Mouse (Mus musculus) MEL (cell line): ENCODE results near the gene Clec14a.

Source experiments
- CHD1 ChIP-seq: IDR thresholded peaks from 2 replicates; pipeline ENCODE4 v1.6.1; 2012; ENCODE audit warnings: low read depth, mild to moderate bottlenecking, inconsistent platforms, low read length, improper control_type of control experiment
- CTCF ChIP-seq, 3 experiments: IDR thresholded peaks in 2 of 3; conservative IDR thresholded peaks in 1 of 3; 2 replicates each; pipeline ENCODE4 v1.5.1; 2011 to 2012; ENCODE audit warnings: low read length in 3 of 3, low read depth in 2 of 3, mild to moderate bottlenecking in 2 of 3, improper control_type of control experiment in 1 of 3, inconsistent platforms in 1 of 3, mixed read lengths in 1 of 3, moderate library complexity in 1 of 3; ENCODE audit not compliant: control insufficient read depth in 1 of 3, insufficient read depth in 1 of 3, poor library complexity in 1 of 3, severe bottlenecking in 1 of 3
- EP300 ChIP-seq, 2 experiments: IDR thresholded peaks; 2 replicates each; pipeline ENCODE4 v1.6.1; 2011; ENCODE audit warnings: improper control_type of control experiment in 2 of 2, low read length in 2 of 2, low read depth in 1 of 2, mild to moderate bottlenecking in 1 of 2
- ETS1 ChIP-seq: IDR thresholded peaks from 2 replicates; pipeline ENCODE4 v1.6.1; 2012; ENCODE audit warnings: low read depth, mild to moderate bottlenecking, inconsistent platforms, low read length, improper control_type of control experiment, moderate library complexity
- POLR2A ChIP-seq, 2 experiments: IDR thresholded peaks; 2 replicates each; pipeline ENCODE4 v1.6.1; 2011 to 2012; ENCODE audit warnings: low read length in 2 of 2, mild to moderate bottlenecking in 2 of 2, control low read depth in 1 of 2, improper control_type of control experiment in 1 of 2, low read depth in 1 of 2, moderate library complexity in 1 of 2; ENCODE audit not compliant: control insufficient read depth in 1 of 2, insufficient read depth in 1 of 2, poor library complexity in 1 of 2
- RCOR1 ChIP-seq: IDR thresholded peaks from 2 replicates; pipeline ENCODE4 v1.6.1; 2012; ENCODE audit warnings: low read depth, mild to moderate bottlenecking, inconsistent platforms, low read length, improper control_type of control experiment

DNA sequence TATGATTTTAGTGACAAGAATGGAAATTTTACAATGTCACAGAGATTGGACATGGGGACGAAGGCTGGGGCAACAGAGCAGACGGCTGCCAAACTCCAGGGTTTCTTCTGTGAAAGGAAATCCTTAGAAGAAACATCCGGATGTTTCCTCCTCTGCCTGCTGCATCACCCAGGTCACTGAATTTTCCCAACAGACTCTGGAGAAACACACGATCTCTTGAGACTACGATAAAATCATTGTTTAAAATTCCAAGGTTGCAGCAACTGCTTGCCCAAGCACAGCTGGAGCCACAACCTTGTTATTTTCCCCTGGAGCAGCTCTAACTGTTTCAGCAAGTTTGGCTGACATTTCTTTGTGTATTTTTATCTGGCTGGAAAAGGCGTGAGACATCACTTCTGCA, 27.9 kb upstream of the Clec14a start:
- TF ChIP-seq CTCF (IDR thresholded peaks at IDR 0.05 in 2 of 3, conservative IDR thresholded peaks at IDR 0.05 in 1 of 3; ENCODE audit: control insufficient read depth in 1 of 3, insufficient read depth in 1 of 3, low read depth in 2 of 3, low read length in 3 of 3, poor library complexity in 1 of 3, severe bottlenecking in 1 of 3) (no peak), EP300 (IDR thresholded peaks at IDR 0.05; ENCODE audit: low read depth in 1 of 2, low read length in 2 of 2) (no peak), CHD1 (no peak), RCOR1 (no peak), ETS1 (no peak), POLR2A (IDR thresholded peaks at IDR 0.05; ENCODE audit: control insufficient read depth in 1 of 2, insufficient read depth in 1 of 2, low read depth in 1 of 2, low read length in 2 of 2, poor library complexity in 1 of 2) (no peak)
